Mouse (Mus musculus): ENCODE measurements around the gene Pstpip1.

The Pstpip1 gene

GRCm38 (mm10) chr9:56089778-56090520 lies at the start of gene Pstpip1:
Pstpip1 (plus strand) TSS chr9:56089962.
- peak; percentile 86 for DNase-seq (ENCODE audit: low read depth)

DNA sequence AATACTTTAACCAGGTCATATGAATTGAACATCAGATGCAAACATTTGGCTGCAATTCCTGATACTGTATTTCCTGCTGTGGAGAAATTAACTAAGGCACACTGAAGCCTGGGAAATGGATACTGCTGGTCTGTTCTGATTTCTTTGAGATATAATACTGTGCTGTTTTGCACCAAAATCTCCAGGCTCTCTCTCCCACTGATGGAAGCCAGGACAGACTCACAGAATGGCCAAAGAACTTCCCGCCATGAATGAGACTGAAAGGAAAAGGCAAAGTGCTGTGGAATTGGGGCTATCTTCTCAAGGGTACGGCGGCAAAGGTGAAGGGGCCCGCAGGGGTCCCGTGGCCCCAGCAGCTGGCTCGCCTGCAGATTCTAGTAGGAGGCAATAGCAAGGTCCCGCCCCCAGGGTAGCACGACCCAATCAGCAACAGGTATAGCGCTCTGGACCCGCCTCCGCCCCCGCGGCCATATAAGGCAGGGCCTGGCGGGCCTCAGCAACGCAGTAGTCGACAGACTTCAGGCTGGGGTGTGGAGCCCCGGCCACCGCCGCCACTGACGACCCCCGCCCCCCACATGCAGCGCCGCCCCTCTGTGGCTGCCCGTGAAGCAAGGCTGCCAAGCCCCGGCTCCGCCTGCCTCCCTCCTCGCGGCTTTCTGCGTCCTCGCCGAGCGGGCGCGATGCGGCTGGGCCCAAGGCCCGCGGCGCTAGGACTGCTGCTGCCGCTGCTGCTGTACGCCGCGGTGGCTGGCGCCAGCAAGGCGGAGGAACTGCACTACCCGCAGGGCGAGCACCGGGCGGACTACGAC lies 48.2 kb upstream of the Pstpip1 start, which contains the start of gene Rcn2:
Gene Rcn2 (plus strand): TSS at position 474 of the 809 bp plus-strand sequence.
- peak; percentile 96 for DNase-seq (ENCODE audit: low read depth)

- peak; percentile 67 for DNase-seq (ENCODE audit: low read depth)
Observed at GRCm38 (mm10) chr9:56042181-56042621, 47.6 kb upstream of the Pstpip1 start.

DNA sequence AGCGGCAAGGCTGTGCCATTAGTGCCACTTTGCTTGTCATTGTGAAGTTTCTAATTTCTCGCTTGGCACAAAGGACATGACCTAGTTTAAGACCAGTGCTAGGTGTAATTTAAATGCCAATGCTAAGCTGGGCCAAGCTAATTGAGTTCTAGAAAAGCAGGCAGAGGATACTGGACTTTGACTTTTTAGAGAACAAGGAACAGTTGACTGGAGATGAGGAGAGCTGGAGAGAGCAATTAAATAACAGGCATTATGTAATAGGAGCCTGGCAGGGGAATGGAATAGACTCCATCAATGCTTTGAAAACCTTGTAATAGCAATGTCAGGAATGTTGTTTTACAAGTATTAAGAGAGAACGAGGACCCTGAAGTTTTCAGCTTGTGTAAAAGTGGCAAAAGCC lies 36.0 kb upstream of the Pstpip1 start:
- DNase-seq (ENCODE audit: low read depth) = no peak

DNA sequence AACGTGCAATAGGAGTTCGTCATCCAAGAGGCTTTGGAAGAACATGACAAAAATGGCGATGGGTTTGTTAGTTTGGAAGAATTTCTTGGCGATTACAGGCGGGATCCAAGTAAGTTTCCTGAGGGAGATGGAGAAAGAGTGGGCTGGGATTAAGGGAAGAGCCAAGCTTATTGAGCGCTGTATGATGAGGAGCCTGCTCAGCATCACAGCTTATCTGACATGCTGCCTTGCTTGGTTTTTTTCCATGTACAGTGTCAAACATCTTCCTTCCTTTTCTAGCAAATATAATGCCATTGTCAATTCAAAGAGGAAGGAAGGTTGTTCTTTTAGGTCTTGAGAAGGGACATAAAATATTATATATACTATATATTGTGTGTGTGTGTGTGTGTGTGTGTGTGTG lies 33.6 kb upstream of the Pstpip1 start:
- no peak for DNase-seq (ENCODE audit: low read depth)

DNA sequence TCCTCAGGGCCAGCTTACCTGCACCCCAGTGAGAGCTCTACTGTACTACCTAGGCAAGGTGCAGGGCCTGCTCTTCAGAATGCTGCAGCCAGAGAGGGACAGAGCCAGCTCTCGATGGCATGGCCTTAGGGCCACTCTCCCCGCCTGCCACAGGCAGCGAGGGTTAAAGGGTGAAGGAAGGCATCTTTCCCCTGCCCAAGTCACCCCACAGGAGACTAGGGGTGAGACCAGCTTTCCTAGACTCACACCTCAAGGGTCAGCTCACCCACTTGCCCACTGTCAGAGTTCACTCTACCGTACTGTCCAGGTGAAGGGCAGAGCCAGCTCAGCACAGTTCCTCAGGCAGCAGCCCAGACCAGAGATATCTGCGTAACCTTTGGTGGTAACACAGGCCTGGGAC lies 27.4 kb upstream of the Pstpip1 start:
- DNase-seq (ENCODE audit: low read depth) = no peak

DNA sequence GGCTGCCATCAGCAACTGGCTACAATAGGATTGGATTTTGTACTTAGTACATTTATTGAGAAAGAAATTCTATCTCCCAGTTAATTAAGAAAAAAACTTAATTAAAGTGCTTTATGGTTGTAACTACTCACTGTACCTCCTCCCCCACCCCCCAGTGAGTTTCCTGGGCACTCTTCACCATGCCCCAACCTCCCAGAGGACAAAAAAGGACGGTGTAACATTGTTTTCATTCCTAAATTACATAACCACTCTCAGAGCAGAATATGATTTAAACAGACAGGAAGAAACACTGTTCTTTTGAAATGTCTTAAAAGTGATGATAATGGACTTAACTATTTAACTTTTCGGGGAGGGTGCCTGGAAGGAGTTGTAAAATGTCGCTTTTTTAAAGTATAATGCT lies 24.8 kb upstream of the Pstpip1 start:
- DNase-seq (ENCODE audit: low read depth) = no peak

DNA sequence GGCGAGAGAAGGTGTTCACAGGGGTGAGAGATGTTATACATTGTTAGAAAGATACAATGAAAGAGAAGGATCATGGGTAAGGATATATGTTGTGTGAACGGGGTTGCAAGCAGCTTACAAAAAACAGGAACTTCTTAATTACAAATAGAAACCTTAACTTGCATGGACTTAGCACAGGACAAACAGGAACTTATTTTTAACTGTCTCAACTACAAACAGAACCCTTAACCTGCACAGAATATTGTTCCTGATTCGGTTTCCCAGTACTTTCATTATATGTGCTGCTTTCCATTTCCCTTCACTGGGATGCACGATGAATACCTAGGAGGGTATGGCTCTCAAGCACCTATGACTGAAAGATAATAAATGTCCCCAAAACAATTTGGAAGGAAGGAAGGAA lies 21.8 kb upstream of the Pstpip1 start:
- no peak for DNase-seq (ENCODE audit: low read depth)

DNA sequence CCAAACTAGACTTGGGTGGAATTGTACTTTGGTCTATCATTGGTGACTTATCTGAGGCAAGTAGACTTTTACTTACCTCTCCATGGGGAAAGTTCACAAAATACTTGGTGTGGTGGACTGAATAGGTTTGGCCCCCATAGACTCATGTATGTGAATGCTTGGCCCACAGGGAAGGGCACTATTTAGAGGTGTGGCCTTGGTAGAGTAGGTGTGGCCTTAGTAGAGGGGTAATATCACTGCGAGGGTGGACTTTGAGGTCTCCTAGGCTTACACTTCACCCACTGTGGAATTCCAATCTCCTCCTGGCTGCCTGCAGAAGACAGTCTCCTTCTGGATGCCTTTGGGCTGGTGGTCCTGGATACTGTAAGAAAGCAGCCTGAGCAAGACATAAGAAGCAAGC lies 21.1 kb upstream of the Pstpip1 start:
- DNase-seq (ENCODE audit: low read depth) = no peak

DNA sequence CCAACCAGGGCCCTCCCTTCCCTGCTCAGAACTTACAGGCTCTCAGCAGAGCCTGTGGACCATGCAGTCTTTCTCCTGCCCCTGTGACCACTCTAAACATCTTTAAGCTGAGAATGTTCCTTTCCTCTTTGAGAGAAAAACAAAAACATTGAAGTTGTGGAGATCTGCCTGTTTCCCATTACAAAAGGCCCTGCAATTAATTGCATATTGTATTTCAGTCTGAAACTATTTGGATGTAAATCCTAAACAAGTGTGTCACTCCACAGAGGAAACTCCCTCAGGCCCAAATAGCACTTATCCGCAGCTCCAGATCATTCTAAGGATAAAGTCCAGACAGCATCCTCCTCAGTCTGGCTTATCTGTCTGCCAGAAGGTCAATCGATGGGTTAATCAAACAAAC lies 16.9 kb upstream of the Pstpip1 start:
- DNase-seq (ENCODE audit: low read depth) = no peak

DNA sequence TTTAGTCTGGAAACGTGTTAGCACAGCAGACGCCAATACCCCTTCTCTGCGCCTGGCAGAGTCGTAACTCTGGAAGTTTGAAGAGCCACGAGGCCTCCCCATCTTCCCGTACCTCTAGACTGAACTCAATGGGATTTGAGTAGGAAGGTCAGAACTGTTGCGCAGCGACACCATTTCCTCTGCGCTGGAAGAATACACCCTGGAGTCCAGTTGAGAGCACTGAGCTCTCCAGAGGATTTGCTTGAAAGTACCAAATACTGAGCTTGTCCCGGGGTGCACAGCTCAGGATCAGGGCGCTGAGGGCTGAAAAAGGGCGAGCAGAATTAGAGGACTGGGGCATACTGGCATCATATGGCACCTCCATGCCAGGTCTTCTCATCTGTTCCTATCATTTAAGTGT lies 14.9 kb upstream of the Pstpip1 start:
- DNase-seq (ENCODE audit: low read depth) = no peak

GRCm38 (mm10) chr9:56075264-56075663 lies 14.5 kb upstream of the Pstpip1 start:
- DNase-seq (ENCODE audit: low read depth) = peak; percentile 96

- DNase-seq (ENCODE audit: low read depth) = peak; percentile 85
Observed at GRCm38 (mm10) chr9:56075901-56076620, 13.7 kb upstream of the Pstpip1 start.

GRCm38 (mm10) chr9:56079587-56079986 lies 10.2 kb upstream of the Pstpip1 start:
- no peak for DNase-seq (ENCODE audit: low read depth)

- no peak for DNase-seq (ENCODE audit: low read depth)
Observed at GRCm38 (mm10) chr9:56086524-56086923, 3.2 kb upstream of the Pstpip1 start.

DNA sequence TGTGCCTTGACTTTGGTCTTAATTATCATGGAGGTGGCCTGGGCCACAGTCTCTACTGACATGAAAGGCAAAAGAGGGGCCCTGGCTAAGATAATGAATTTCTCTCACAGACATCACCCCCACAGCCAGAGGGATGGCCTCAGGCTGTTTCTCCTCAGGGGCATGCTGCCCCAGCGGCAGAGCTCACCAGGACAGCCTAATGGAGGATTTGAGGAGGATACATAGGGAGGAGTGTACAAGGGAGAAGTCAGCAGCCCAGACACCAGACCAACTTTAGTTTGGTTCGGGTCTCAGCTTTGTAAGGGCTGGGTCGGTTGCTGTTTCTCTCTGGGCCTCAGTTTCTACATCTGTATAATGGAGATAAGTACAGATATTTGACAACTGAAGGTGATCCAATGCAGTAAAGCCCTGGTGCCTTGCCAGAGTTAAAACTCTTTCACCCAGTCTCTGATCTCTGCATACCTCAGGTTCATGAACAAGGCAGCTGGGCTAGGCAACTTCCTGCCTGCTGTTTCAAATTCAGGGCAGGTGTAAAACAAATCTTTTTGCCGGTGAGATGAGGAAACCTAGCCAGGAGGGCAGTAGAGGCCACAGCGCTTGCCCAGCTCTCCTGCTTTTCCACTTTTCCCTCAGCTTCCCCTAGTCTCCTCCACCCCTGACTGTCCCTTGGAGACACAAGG lies 924 bp downstream of the Pstpip1 start:
- peak; percentile 62 for DNase-seq (ENCODE audit: low read depth)

GRCm38 (mm10) chr9:56092102-56092501 lies 2.3 kb downstream of the Pstpip1 start:
- DNase-seq (ENCODE audit: low read depth) = peak; percentile 68

- peak; percentile 42 for DNase-seq (ENCODE audit: low read depth)
Observed at GRCm38 (mm10) chr9:56097584-56098298, 8.0 kb downstream of the Pstpip1 start.

DNA sequence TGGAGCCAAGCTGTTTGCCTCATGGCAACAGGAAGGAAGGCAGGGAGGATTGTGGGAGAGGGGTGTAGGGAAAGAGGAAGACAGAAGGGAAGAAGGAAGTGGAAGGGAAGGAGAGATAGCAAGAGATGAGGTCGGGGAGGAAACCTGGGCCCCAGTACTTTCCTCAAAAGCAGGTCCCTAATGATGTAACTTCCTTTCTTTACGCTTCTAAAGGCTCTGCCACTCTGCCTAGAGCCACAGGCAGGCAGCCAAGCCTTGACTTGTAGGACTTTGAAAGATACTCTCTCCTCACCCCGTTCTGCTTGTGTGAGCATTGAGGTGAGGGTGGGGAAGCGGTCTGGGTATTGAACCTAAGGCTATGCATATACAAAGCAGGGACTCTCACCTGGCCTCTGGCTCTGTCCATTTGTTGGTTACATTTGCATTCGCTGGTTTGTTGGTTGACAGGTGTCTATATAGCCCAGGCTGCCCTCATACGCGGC lies 10.3 kb downstream of the Pstpip1 start:
- peak; percentile 46 for DNase-seq (ENCODE audit: low read depth)

DNA sequence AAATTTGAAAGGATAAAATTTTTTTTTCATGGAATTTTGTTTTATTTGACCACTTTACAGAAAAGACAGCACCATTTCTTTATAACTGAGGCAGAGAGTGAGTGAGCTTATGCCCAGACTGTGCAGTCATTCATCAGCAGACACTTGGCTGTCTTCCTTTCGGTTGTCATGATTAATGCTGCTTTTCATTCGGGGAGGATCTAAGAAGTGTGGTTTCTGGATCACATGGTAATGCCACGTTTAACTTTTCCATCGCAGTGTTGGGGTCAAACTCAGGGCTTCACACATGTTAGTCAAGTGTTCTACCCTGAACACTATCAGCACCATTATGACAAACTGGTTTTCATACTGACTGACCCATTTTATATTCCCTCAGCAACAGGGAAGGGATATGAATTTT lies 11.3 kb downstream of the Pstpip1 start:
- DNase-seq (ENCODE audit: low read depth) = peak; percentile 57

- no peak for DNase-seq (ENCODE audit: low read depth)
Observed at GRCm38 (mm10) chr9:56104921-56105320, 15.2 kb downstream of the Pstpip1 start.
